Mouse (Mus musculus) neural tube, embryonic 11.5 days (tissue): ENCODE measurements around the gene Med17. TPM values are rescaled to one million over a fixed set of nuclear protein-coding genes. Genes with fewer than 3 reads are reported as not detected.

Source experiments
- ATAC-seq: fragments of 200-750 bp; cut with Nextera tagmentation; 2 replicates; pipeline ENCODE4 v1.8.0; 2017; ENCODE audit warnings: moderate number of reproducible peaks, mild to moderate bottlenecking, moderate TSS enrichment, moderate library complexity; ENCODE audit not compliant: insufficient read depth, low FRiP score, low TSS enrichment
- DNase-seq: peaks from one replicate; pipeline ENCODE4 v3.0.0-alpha.2; 2015; ENCODE audit warnings: low spot score
- H3K27ac ChIP-seq: fragments of 300-500 bp; sonication (generic); 2 replicates; pipeline ENCODE4 v1.5.1; 2014; ENCODE audit warnings: low read depth, mild to moderate bottlenecking, low read length
- H3K27me3 ChIP-seq: fragments of 300-500 bp; sonication (generic); 2 replicates; pipeline ENCODE4 v1.6.1; 2014; ENCODE audit warnings: mild to moderate bottlenecking, low read length, mixed read lengths; ENCODE audit not compliant: control insufficient read depth, insufficient read depth
- H3K36me3 ChIP-seq: fragments of 300-500 bp; sonication (generic); 2 replicates; pipeline ENCODE4 v1.6.1; 2014; ENCODE audit warnings: mild to moderate bottlenecking, low read length, moderate library complexity, mixed read lengths; ENCODE audit not compliant: control insufficient read depth, insufficient read depth
- H3K4me1 ChIP-seq: fragments of 300-500 bp; sonication (generic); 2 replicates; pipeline ENCODE4 v1.6.1; 2014; ENCODE audit warnings: low read length, mixed read lengths; ENCODE audit not compliant: control insufficient read depth, insufficient read depth
- H3K4me2 ChIP-seq: fragments of 300-500 bp; sonication (generic); 2 replicates; pipeline ENCODE4 v1.6.1; 2014; ENCODE audit warnings: low read depth, mild to moderate bottlenecking, moderate library complexity
- H3K4me3 ChIP-seq: fragments of 300-500 bp; sonication (generic); 2 replicates; pipeline ENCODE4 v1.5.1; 2014; ENCODE audit warnings: low read depth, low read length
- H3K9ac ChIP-seq: fragments of 300-500 bp; sonication (generic); 2 replicates; pipeline ENCODE4 v1.6.1; 2014; ENCODE audit warnings: mild to moderate bottlenecking, low read length
- H3K9me3 ChIP-seq: fragments of 300-500 bp; sonication (generic); 2 replicates; pipeline ENCODE4 v1.6.1; 2016; ENCODE audit warnings: low read length; ENCODE audit not compliant: control insufficient read depth
- WGBS: fragments of 180-500 bp; shearing (Covaris S2); extraction: QIAGEN DNeasy Blood & Tissue Kit; methylation state at CpG from one replicate; pipeline ENCODE4 v1.1.7; 2014; 5-methylcytosine and 5-hydroxymethylcytosine counted together
- polyA plus RNA-seq: library from polyadenylated mRNA; unstranded; fragments of >200 nt; fragmentation: Nextera tagmentation; extraction: Ambion mirVana; gene quantifications from 2 replicates; pipeline ENCODE4 v1.2.1, GENCODE M21; 2014

Med17 gene
- polyA plus RNA-seq, 1 experiment from 2014 or later, result 47.9 TPM

- H3K4me3 ChIP-seq, result no peak overlapping the region
- DNase-seq, result no peak
- H3K4me1 ChIP-seq, result no peaks in the 10 kb centered on the region
- 67% methylated on average over 14 of the region's 14 CpGs for WGBS
- no peak overlapping the region for H3K27ac ChIP-seq
- H3K9ac ChIP-seq, result no peak overlapping the region
- no peaks in the 10 kb centered on the region for H3K27me3 ChIP-seq
- no peak for ATAC-seq
- H3K4me2 ChIP-seq, result no peak overlapping the region
- no peaks in the 10 kb centered on the region for H3K9me3 ChIP-seq
- H3K36me3 ChIP-seq, result no peaks in the 10 kb centered on the region
Measured at GRCm38 (mm10) chr9:15245319-15246075, 34.2 kb downstream of the Med17 start.

GRCm38 (mm10) chr9:15242130-15242529, 37.6 kb downstream of the Med17 start:
- Histone ChIP-seq H3K4me3 (no peak overlapping the region), H3K27ac (no peak overlapping the region), H3K4me2 (no peak overlapping the region), H3K36me3 (no peaks in the 10 kb centered on the region), H3K27me3 (no peaks in the 10 kb centered on the region), H3K4me1 (0 out of 2 replicates have a peak, but pooled peaks cover 2% of the 10 kb centered on the region), H3K9ac (no peak overlapping the region), H3K9me3 (no peaks in the 10 kb centered on the region)
- DNase-seq (no peak), ATAC-seq (no peak)
- 82% methylated on average over 1 of the region's 1 CpGs for WGBS

GRCm38 (mm10) chr9:15241596-15241939, 38.2 kb downstream of the Med17 start:
- peak; percentile 61 for DNase-seq
- 48% methylated on average over 9 of the region's 9 CpGs for WGBS
- H3K9ac ChIP-seq, result no peak overlapping the region
- H3K27me3 ChIP-seq, result no peaks in the 10 kb centered on the region
- no peak overlapping the region for H3K4me2 ChIP-seq
- 0 out of 2 replicates have a peak, but pooled peaks cover 2% of the 10 kb centered on the region for H3K4me1 ChIP-seq
- ATAC-seq, result no peak
- H3K36me3 ChIP-seq, result no peaks in the 10 kb centered on the region
- no peak overlapping the region for H3K27ac ChIP-seq
- H3K4me3 ChIP-seq, result no peak overlapping the region
- H3K9me3 ChIP-seq, result no peaks in the 10 kb centered on the region

GRCm38 (mm10) chr9:15240863-15241595, 38.7 kb downstream of the Med17 start:
- H3K9ac ChIP-seq, result no peak overlapping the region
- no peaks in the 10 kb centered on the region for H3K9me3 ChIP-seq
- H3K4me2 ChIP-seq, result no peak overlapping the region
- no peaks in the 10 kb centered on the region for H3K36me3 ChIP-seq
- H3K4me1 ChIP-seq, result 0 out of 2 replicates have a peak, but pooled peaks cover 2% of the 10 kb centered on the region
- H3K27me3 ChIP-seq, result no peaks in the 10 kb centered on the region
- ATAC-seq (no peak), DNase-seq (no peak)
- no peak overlapping the region for H3K4me3 ChIP-seq
- 71% methylated on average over 6 of the region's 6 CpGs for WGBS
- H3K27ac ChIP-seq, result no peak overlapping the region

GRCm38 (mm10) chr9:15240006-15240405, 39.7 kb downstream of the Med17 start:
- Histone ChIP-seq H3K4me1 (0 out of 2 replicates have a peak, but pooled peaks cover 2% of the 10 kb centered on the region), H3K4me2 (no peak overlapping the region), H3K4me3 (no peak overlapping the region), H3K9me3 (no peaks in the 10 kb centered on the region), H3K27ac (no peak overlapping the region), H3K27me3 (no peaks in the 10 kb centered on the region), H3K9ac (no peak overlapping the region), H3K36me3 (no peaks in the 10 kb centered on the region)
- DNase-seq, result no peak
- WGBS, result 89% methylated on average over 6 of the region's 6 CpGs
- no peak for ATAC-seq

- no peaks in the 10 kb centered on the region for H3K9me3 ChIP-seq
- peak within 1 kb of the TSS; percentile 70 for H3K9ac ChIP-seq
- peak; percentile 90 for ATAC-seq
- H3K4me1 ChIP-seq, result 0 out of 2 replicates have a peak, but pooled peaks cover 2% of the 10 kb centered on the region
- 5% methylated on average over 35 of the region's 35 CpGs for WGBS
- peak; percentile 70 for DNase-seq
- peak within 1 kb of the TSS; percentile 81 for H3K4me2 ChIP-seq
- H3K4me3 ChIP-seq, result peak within 1 kb of the TSS; percentile 42
- H3K27me3 ChIP-seq, result no peaks in the 10 kb centered on the region
- no peak within 1 kb of the TSS for H3K27ac ChIP-seq
- H3K36me3 ChIP-seq, result no peaks in the 10 kb centered on the region
Measured at GRCm38 (mm10) chr9:15239042-15239925, 40.4 kb downstream of the Med17 start, which contains the start of gene Vstm5. TSS of gene Vstm5 (plus strand) at chr9:15239045.

- ATAC-seq (0 out of 2 replicates have a peak, but pooled peaks have one; percentile 13), DNase-seq (no peak)
- 0 out of 2 replicates have a peak, but pooled peaks cover 2% of the 10 kb centered on the region for H3K4me1 ChIP-seq
- WGBS, result 53% methylated on average over 16 of the region's 16 CpGs
- H3K36me3 ChIP-seq, result no peaks in the 10 kb centered on the region
- H3K4me2 ChIP-seq, result peak overlapping the region; percentile 81
- H3K4me3 ChIP-seq, result peak overlapping the region; percentile 42
- H3K9me3 ChIP-seq, result no peaks in the 10 kb centered on the region
- H3K9ac ChIP-seq, result peak overlapping the region; percentile 70
- no peak overlapping the region for H3K27ac ChIP-seq
- no peaks in the 10 kb centered on the region for H3K27me3 ChIP-seq
Measured at GRCm38 (mm10) chr9:15238297-15238990, 41.3 kb downstream of the Med17 start.
